Mouse (Mus musculus) neural tube, embryonic 14.5 days (tissue): ENCODE results near the gene Enpp5. TPM values are rescaled to one million over a fixed set of nuclear protein-coding genes. Genes with fewer than 3 reads are reported as not detected.

ENCODE experiments used
- ATAC-seq: fragments of 200-750 bp; cut with Nextera tagmentation; 2 replicates; pipeline ENCODE4 v1.8.0; 2017; ENCODE audit warnings: low read depth, mild to moderate bottlenecking, moderate TSS enrichment, moderate library complexity
- H3K27ac ChIP-seq: fragments of 300-500 bp; sonication (generic); 2 replicates; pipeline ENCODE4 v1.5.1; 2014; ENCODE audit warnings: low read depth, mild to moderate bottlenecking, control low read depth, low read length, moderate library complexity, mixed read lengths
- H3K27me3 ChIP-seq: fragments of 300-500 bp; sonication (generic); 2 replicates; pipeline ENCODE4 v1.6.1; 2014; ENCODE audit warnings: low read length; ENCODE audit not compliant: control insufficient read depth, insufficient read depth
- H3K36me3 ChIP-seq: fragments of 300-500 bp; sonication (generic); 2 replicates; pipeline ENCODE4 v1.6.1; 2014; ENCODE audit warnings: low read length, mixed read lengths; ENCODE audit not compliant: control insufficient read depth, insufficient read depth
- H3K4me1 ChIP-seq: fragments of 300-500 bp; sonication (generic); 2 replicates; pipeline ENCODE4 v1.6.1; 2014; ENCODE audit warnings: low read length; ENCODE audit not compliant: control insufficient read depth, insufficient read depth
- H3K4me2 ChIP-seq: fragments of 300-500 bp; sonication (generic); 2 replicates; pipeline ENCODE4 v1.6.1; 2014; ENCODE audit warnings: mild to moderate bottlenecking, low read depth, low read length, control low read depth
- H3K4me3 ChIP-seq: fragments of 300-500 bp; sonication (generic); 2 replicates; pipeline ENCODE4 v1.5.1; 2014; ENCODE audit warnings: low read depth, low read length, control low read depth, mixed read lengths
- H3K9ac ChIP-seq: fragments of 300-500 bp; sonication (generic); replicated peaks from 2 replicates; pipeline ENCODE4 v1.6.1; 2014; ENCODE audit warnings: low read depth, mild to moderate bottlenecking, control low read depth, low read length, mixed read lengths
- H3K9me3 ChIP-seq: fragments of 300-500 bp; sonication (generic); 2 replicates; pipeline ENCODE4 v1.6.1; 2016; ENCODE audit warnings: low read length; ENCODE audit not compliant: control insufficient read depth
- WGBS: fragments of 180-500 bp; shearing (Covaris S2); extraction: QIAGEN DNeasy Blood & Tissue Kit; methylation state at CpG from one replicate; pipeline ENCODE4 v1.1.7; 2014; 5-methylcytosine and 5-hydroxymethylcytosine counted together
- polyA plus RNA-seq: library from polyadenylated mRNA; unstranded; fragments of >200 nt; fragmentation: Nextera tagmentation; extraction: Ambion mirVana; gene quantifications from 2 replicates; pipeline ENCODE4 v1.2.1, GENCODE M21; 2014

The Enpp5 gene
- polyA plus RNA-seq, 1 experiment from 2014 or later = 103 TPM

DNA sequence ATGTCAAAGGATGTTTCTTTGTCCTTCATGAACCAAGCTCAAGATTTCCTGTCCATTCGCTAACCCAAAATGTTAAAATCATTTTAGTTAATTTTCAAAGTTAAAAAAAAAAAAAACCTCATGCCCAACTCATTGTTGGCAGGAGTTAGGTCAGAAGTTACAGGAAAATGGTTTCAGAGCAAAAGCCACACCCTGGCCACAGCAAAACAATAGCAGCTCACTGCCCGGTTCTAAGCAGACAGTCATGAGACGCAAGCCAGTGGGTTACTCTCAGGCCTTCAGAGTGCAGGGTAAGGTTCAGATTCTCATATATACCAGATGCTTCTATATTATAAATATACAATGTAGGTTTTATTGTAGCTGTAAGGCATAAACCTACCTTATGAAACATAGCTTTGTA, 29.7 kb downstream of the Enpp5 start:
- Histone ChIP-seq H3K9ac (no peak overlapping the region), H3K27ac (no peak overlapping the region), H3K4me3 (no peak overlapping the region), H3K4me1 (peaks cover 5% of the 10 kb centered on the region; the same call in 1 of the 2 replicates), H3K9me3 (no peaks in the 10 kb centered on the region), H3K36me3 (no peaks in the 10 kb centered on the region), H3K27me3 (no peaks in the 10 kb centered on the region; the same call in 1 of the 2 replicates), H3K4me2 (no peak overlapping the region)
- no peak for ATAC-seq
- WGBS = 78% methylated on average over 3 of the region's 3 CpGs

GRCm38 (mm10) chr17:44116584-44116983, 38.0 kb downstream of the Enpp5 start:
- Histone ChIP-seq H3K9ac (no peak overlapping the region), H3K27me3 (no peaks in the 10 kb centered on the region), H3K9me3 (no peaks in the 10 kb centered on the region), H3K36me3 (no peaks in the 10 kb centered on the region), H3K4me3 (no peak overlapping the region), H3K4me1 (no peaks in the 10 kb centered on the region), H3K4me2 (no peak overlapping the region), H3K27ac (no peak overlapping the region)
- no peak for ATAC-seq
- WGBS = 84% methylated on average over 2 of the region's 2 CpGs

DNA sequence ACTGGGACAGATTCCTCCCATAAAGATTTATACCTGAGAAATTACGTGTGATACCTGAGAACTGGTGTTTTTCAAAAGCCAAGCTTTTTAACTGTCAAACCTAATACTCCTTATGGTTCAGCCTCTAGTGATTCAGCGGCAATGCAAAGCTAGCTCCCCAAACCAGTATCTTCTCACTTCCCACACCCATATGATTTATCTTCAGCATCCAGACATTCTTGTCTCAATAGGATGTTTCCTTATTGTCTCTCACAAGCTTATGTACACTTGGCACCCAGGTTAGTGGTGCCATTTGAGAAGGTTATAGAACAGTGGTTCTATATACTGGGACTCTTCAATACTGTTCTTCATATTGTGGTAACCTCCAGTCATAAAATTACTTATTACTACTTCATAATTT, 39.1 kb downstream of the Enpp5 start:
- 80% methylated on average over 2 of the region's 2 CpGs for WGBS

GRCm38 (mm10) chr17:44118231-44118630, 39.6 kb downstream of the Enpp5 start:
- ATAC-seq = no peak
- no peak overlapping the region for H3K4me3 ChIP-seq
- no peaks in the 10 kb centered on the region for H3K9me3 ChIP-seq
- H3K4me1 ChIP-seq = no peaks in the 10 kb centered on the region
- no peaks in the 10 kb centered on the region for H3K27me3 ChIP-seq
- 83% methylated on average over 4 of the region's 4 CpGs for WGBS
- H3K36me3 ChIP-seq = no peaks in the 10 kb centered on the region
- H3K9ac ChIP-seq = no peak overlapping the region
- H3K27ac ChIP-seq = no peak overlapping the region
- H3K4me2 ChIP-seq = no peak overlapping the region

More for the DNA sequence above, 39.1 kb downstream of the Enpp5 start:
- no peak overlapping the region for H3K4me2 ChIP-seq
- H3K4me3 ChIP-seq = no peak overlapping the region
- H3K27ac ChIP-seq = no peak overlapping the region
- no peak overlapping the region for H3K9ac ChIP-seq
- H3K36me3 ChIP-seq = no peaks in the 10 kb centered on the region
- no peak for ATAC-seq
- H3K9me3 ChIP-seq = no peaks in the 10 kb centered on the region
- H3K27me3 ChIP-seq = no peaks in the 10 kb centered on the region
- no peaks in the 10 kb centered on the region for H3K4me1 ChIP-seq

DNA sequence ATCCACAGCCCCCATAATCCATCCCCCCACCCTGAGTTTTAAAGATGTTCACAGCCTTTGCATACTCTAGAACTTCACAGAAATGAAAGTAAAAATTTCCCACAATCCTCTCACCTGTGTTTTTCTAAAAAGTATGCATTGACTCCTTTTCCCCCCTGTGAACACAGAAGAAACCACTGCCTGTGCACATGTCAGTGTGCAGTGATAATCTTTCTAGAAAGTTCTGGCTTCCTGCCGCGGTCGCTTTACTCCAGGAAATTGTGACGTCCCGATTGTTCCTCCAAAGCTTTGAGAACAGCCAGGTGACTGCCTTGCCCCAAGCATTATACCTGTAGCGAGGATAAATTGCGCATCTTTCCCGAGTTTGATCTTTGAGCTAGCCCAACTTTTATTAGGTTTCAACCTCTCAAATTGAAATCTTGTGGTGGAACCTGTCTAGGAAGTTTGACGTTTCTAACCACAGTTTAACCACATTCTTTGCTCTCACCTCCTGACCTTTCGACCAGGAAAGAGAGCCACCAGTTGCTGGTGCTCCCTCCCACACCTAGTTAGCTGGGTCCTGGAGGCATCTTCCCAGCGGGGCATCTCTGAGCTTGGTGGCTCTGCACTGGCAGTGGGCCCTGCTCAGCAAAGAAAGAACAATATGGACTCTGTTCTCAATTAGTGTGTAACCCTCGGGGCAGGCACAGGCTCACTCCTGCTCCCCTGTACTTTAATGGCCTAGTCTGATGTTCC, 42.9 kb downstream of the Enpp5 start:
- Histone ChIP-seq H3K4me1 (no peaks in the 10 kb centered on the region), H3K9ac (no peak overlapping the region), H3K4me3 (no peak overlapping the region), H3K4me2 (no peak overlapping the region), H3K9me3 (no peaks in the 10 kb centered on the region), H3K36me3 (no peaks in the 10 kb centered on the region), H3K27me3 (no peaks in the 10 kb centered on the region), H3K27ac (no peak overlapping the region)
- ATAC-seq = no peak
- 81% methylated on average over 12 of the region's 12 CpGs for WGBS

DNA sequence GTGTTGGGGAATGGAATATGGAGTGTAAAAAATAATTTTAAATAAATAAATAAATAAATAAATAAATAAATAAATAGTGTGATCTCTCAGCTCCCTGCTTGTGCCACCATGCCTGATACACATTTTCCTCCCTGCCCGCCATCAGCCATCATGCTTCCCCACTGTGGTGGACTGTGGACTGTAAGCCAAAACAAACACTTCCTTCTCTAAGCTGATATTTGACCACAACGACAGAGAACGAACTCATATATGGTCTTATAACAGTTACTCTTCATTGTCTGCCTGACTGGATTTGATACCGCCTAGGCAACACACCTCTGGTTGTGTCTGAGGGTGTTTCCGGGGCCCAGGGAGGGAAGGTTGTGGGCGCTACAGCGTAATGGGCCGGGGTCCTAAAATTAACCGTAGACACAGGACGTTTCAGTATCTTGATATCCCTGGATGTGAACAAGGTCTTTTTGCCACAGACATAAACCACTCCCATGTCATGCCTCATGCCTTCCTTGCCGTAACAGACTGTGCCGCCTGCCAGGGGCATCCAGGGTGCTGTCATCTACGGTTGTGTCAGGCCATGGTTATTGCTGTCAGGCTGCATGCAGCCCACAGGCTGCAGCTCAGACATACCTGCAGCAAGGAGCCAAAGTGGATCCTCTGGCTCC, 50.6 kb downstream of the Enpp5 start:
- ATAC-seq = no peak
- no peaks in the 10 kb centered on the region for H3K36me3 ChIP-seq
- H3K9me3 ChIP-seq = no peaks in the 10 kb centered on the region
- no peak overlapping the region for H3K4me3 ChIP-seq
- no peaks in the 10 kb centered on the region for H3K27me3 ChIP-seq
- no peak overlapping the region for H3K9ac ChIP-seq
- no peak overlapping the region for H3K4me2 ChIP-seq
- no peaks in the 10 kb centered on the region for H3K4me1 ChIP-seq
- no peak overlapping the region for H3K27ac ChIP-seq
- WGBS = 87% methylated on average over 13 of the region's 13 CpGs

DNA sequence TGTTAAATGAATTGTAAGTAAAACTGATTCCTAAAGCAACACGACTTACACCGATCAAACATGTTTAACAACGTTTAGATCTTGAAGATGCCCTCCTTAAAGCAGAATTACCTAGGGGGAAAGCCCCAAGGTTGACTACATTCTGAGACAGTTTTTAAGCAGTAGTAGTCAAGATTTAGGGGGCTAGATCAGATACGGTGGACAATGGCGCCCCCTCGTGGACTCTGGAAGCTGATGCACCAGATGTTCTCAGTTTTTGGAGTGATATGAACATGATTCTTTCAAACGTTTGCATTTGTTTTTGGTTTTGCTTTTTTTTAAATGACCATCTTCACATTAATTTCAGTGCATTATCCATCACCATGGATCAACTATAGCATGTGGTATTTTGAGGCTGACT, 51.8 kb downstream of the Enpp5 start:
- Histone ChIP-seq H3K9me3 (no peaks in the 10 kb centered on the region), H3K27ac (no peak overlapping the region), H3K4me1 (no peaks in the 10 kb centered on the region), H3K4me3 (no peak overlapping the region), H3K36me3 (no peaks in the 10 kb centered on the region), H3K9ac (no peak overlapping the region), H3K27me3 (no peaks in the 10 kb centered on the region), H3K4me2 (no peak overlapping the region)
- ATAC-seq = no peak
- 13% methylated on average over 7 of the region's 7 CpGs for WGBS

GRCm38 (mm10) chr17:44134106-44134505, 55.5 kb downstream of the Enpp5 start:
- no peak overlapping the region for H3K4me2 ChIP-seq

DNA sequence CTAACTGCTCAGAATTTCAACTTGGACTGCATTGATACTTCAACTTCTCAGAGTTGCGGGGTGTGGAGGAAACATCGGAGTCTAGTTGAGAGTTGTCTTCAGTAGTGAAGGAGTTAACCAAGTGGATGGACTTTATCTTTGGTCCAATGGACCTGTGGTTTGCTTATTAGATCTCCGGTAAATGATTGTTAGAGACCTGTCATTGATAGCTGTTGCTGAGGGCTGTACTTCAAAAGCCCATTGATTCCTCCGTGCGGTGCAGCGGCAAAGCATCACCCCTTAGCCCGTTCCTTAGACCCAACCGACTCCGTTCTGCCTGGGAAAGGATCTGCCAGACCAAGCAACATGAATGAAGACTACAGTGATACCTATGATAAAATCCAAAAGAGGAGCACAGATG, 55.9 kb downstream of the Enpp5 start:
- H3K9me3 ChIP-seq = no peaks in the 10 kb centered on the region
- H3K4me1 ChIP-seq = no peaks in the 10 kb centered on the region
- no peak overlapping the region for H3K9ac ChIP-seq
- no peak for ATAC-seq
- no peak overlapping the region for H3K4me2 ChIP-seq
- H3K36me3 ChIP-seq = no peaks in the 10 kb centered on the region
- no peak overlapping the region for H3K4me3 ChIP-seq
- H3K27me3 ChIP-seq = no peaks in the 10 kb centered on the region
- H3K27ac ChIP-seq = no peak overlapping the region
- WGBS = 61% methylated on average over 9 of the region's 9 CpGs

More at GRCm38 (mm10) chr17:44134106-44134505, 55.5 kb downstream of the Enpp5 start:
- no peaks in the 10 kb centered on the region for H3K4me1 ChIP-seq
- H3K27me3 ChIP-seq = no peaks in the 10 kb centered on the region
- 73% methylated on average over 6 of the region's 6 CpGs for WGBS
- no peaks in the 10 kb centered on the region for H3K36me3 ChIP-seq
- H3K9ac ChIP-seq = no peak overlapping the region
- ATAC-seq = no peak
- H3K4me3 ChIP-seq = no peak overlapping the region
- no peak overlapping the region for H3K27ac ChIP-seq
- no peaks in the 10 kb centered on the region for H3K9me3 ChIP-seq
